Mouse (Mus musculus) spleen, postnatal 10 days (tissue): ENCODE data around the gene Hccs.
A peak's percentile ranks its signal among the peaks of the same experiment; 100 is the strongest.
"Not testable (repeated sequence)": the region's sequence is repeated elsewhere in the genome, so short reads cannot be mapped to it uniquely, and the experiment has no call there.

Source experiments
- DNase-seq, 2 experiments: peaks; one replicate each; pipeline ENCODE4 v3.0.0; 2021 to 2022; ENCODE audit warnings: low spot score in 2 of 2

Hccs gene

GRCm38 (mm10) chrX:169319945-169320667 is at the start of gene Hccs:
Gene Hccs, minus strand, starts transcription at chrX:169320372.
- DNase-seq, result peak; percentile 76 to 88

- DNase-seq, result no peak
These were observed 37.1 kb upstream of the Hccs start for GRCm38 (mm10) chrX:169357146-169357772.

GRCm38 (mm10) chrX:169338213-169338612 is 18.0 kb upstream of the Hccs start:
- no peak for DNase-seq

GRCm38 (mm10) chrX:169337559-169337958 is 17.4 kb upstream of the Hccs start:
- DNase-seq, result no peak

GRCm38 (mm10) chrX:169332264-169332663 is 12.1 kb upstream of the Hccs start:
- peak in 1 of 2 experiments; percentile 28 for DNase-seq

GRCm38 (mm10) chrX:169325929-169326595 is 5.9 kb upstream of the Hccs start:
- no peak for DNase-seq

GRCm38 (mm10) chrX:169320668-169321005 is 465 bp upstream of the Hccs start:
- DNase-seq, result not testable (repeated sequence)

- no peak for DNase-seq
These were observed 959 bp downstream of the Hccs start for GRCm38 (mm10) chrX:169319066-169319760.

- no peak for DNase-seq
These were observed 11.6 kb downstream of the Hccs start for GRCm38 (mm10) chrX:169308559-169308958.

GRCm38 (mm10) chrX:169303945-169304344 is 16.2 kb downstream of the Hccs start:
- peak; percentile 29 to 59 for DNase-seq

GRCm38 (mm10) chrX:169302271-169303045 is 17.7 kb downstream of the Hccs start:
- DNase-seq, result no peak

- DNase-seq, result no peak
These were observed 20.6 kb downstream of the Hccs start for GRCm38 (mm10) chrX:169299579-169299978.

GRCm38 (mm10) chrX:169263433-169264172 is 56.6 kb downstream of the Hccs start:
- DNase-seq, result no peak

GRCm38 (mm10) chrX:169262212-169262611 is 58.0 kb downstream of the Hccs start:
- DNase-seq, result no peak

GRCm38 (mm10) chrX:169261034-169261433 is 59.1 kb downstream of the Hccs start:
- DNase-seq, result no peak

GRCm38 (mm10) chrX:169256741-169257140 is 63.4 kb downstream of the Hccs start:
- DNase-seq, result no peak

- no peak for DNase-seq
These were observed 64.3 kb downstream of the Hccs start for GRCm38 (mm10) chrX:169255915-169256314.

- DNase-seq, result no peak
These were observed 97.7 kb downstream of the Hccs start for GRCm38 (mm10) chrX:169222357-169223062.

- no peak for DNase-seq
These were observed 100.1 kb downstream of the Hccs start for GRCm38 (mm10) chrX:169220064-169220463.

GRCm38 (mm10) chrX:169210019-169210418 is 110.2 kb downstream of the Hccs start:
- DNase-seq, result no peak
